Mouse (Mus musculus) kidney, embryonic 15.5 days (tissue): ENCODE data around the gene Lhx1. TPM values are rescaled to one million over a fixed set of nuclear protein-coding genes. Genes with fewer than 3 reads are reported as not detected.

Source experiments
- ATAC-seq: fragments of 200-750 bp; cut with Nextera tagmentation; replicated peaks from 2 replicates; pipeline ENCODE4 v1.8.0; 2017; ENCODE audit warnings: moderate TSS enrichment; ENCODE audit not compliant: low FRiP score
- H3K27ac ChIP-seq: fragments of 300-500 bp; sonication (generic); 2 replicates; pipeline ENCODE4 v1.5.1; 2015; ENCODE audit warnings: mild to moderate bottlenecking, inconsistent platforms
- H3K27me3 ChIP-seq: fragments of 300-500 bp; sonication (generic); 2 replicates; pipeline ENCODE4 v1.6.1; 2015; ENCODE audit warnings: inconsistent platforms
- H3K36me3 ChIP-seq: fragments of 300-500 bp; sonication (generic); 2 replicates; pipeline ENCODE4 v1.6.1; 2015; ENCODE audit warnings: inconsistent platforms
- H3K4me1 ChIP-seq: fragments of 300-500 bp; sonication (generic); 2 replicates; pipeline ENCODE4 v1.6.1; 2015; ENCODE audit warnings: inconsistent platforms
- H3K4me2 ChIP-seq: fragments of 300-500 bp; sonication (generic); 2 replicates; pipeline ENCODE4 v1.6.1; 2015; ENCODE audit warnings: moderate library complexity, mild to moderate bottlenecking, inconsistent platforms
- H3K4me3 ChIP-seq: fragments of 300-500 bp; sonication (generic); replicated peaks from 2 replicates; pipeline ENCODE4 v1.5.1; 2015; ENCODE audit warnings: mild to moderate bottlenecking, inconsistent platforms
- H3K9ac ChIP-seq: fragments of 300-500 bp; sonication (generic); 2 replicates; pipeline ENCODE4 v1.6.1; 2015; ENCODE audit warnings: mild to moderate bottlenecking, inconsistent platforms
- H3K9me3 ChIP-seq: fragments of 300-500 bp; sonication (generic); replicated peaks from 2 replicates; pipeline ENCODE4 v1.6.1; 2016; ENCODE audit warnings: inconsistent platforms
- WGBS: fragments of 180-500 bp; shearing (Covaris S2); methylation state at CpG from one replicate; pipeline ENCODE4 v1.1.7; 2015; ENCODE audit warnings: mixed read lengths; 5-methylcytosine and 5-hydroxymethylcytosine counted together
- polyA plus RNA-seq: library from polyadenylated mRNA; unstranded; fragments of >200 nt; fragmentation: Nextera tagmentation; extraction: Ambion mirVana; gene quantifications from 2 replicates; pipeline ENCODE4 v1.2.1, GENCODE M21; 2015

Gene Lhx1
- polyA plus RNA-seq, 1 experiment from 2014 or later, result 36.0 TPM

DNA sequence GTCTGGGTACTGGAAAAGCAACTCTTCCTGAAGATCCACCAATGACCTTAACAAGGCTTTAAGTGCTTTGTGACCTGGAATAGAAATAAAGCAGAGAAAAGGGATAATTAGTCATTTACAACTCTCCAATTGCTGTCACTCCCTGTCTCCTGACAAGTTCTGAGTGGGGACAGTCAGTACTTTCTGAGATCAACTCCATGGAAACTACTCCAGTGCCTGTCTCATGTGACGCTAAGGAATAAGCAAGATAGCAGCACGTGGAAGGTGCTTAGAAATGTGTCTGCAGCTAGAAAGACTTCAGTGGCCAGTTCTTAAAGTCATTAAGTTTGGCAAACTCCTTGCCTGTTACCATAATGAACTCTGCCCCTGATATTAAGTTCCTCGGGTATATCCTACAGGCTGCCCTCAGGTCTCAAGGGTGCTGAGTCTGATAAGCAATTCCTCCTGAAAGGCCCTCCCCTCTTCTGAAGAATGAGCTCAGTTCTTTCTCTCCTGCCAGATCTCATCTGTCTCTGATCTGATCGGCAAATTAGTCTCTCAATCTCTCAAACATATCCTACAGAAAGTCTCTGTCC lies 52.2 kb downstream of the Lhx1 start:
- H3K9ac ChIP-seq, result no peak overlapping the region
- H3K27ac ChIP-seq, result no peak overlapping the region
- ATAC-seq, result no peak
- no peaks in the 10 kb centered on the region for H3K9me3 ChIP-seq
- no peak overlapping the region for H3K4me3 ChIP-seq
- H3K36me3 ChIP-seq, result peaks cover 31% of the 10 kb centered on the region
- H3K4me1 ChIP-seq, result no peaks in the 10 kb centered on the region
- whole genome bisulfite sequencing, result 78% methylated on average over 4 of the region's 4 CpGs
- no peak overlapping the region for H3K4me2 ChIP-seq
- no peaks in the 10 kb centered on the region for H3K27me3 ChIP-seq

Other genes with a start within 250 kb of the Lhx1 start
- 59.8 and 60.4 TPM in 2 replicates for gene Aatf, start 12.0 kb downstream of the Lhx1 start, polyA plus RNA-seq